Mouse (Mus musculus) intestine, postnatal 0 days (tissue): ENCODE data around the gene 9030025P20Rik. TPM values are rescaled to one million over a fixed set of nuclear protein-coding genes. Genes with fewer than 3 reads are reported as not detected.

Experiments used
- ATAC-seq: fragments of 200-750 bp; cut with Nextera tagmentation; 2 replicates; pipeline ENCODE4 v1.8.0; 2017; ENCODE audit warnings: mild to moderate bottlenecking, moderate TSS enrichment, moderate library complexity
- H3K27ac ChIP-seq: fragments of 300-500 bp; sonication (generic); 2 replicates; pipeline ENCODE4 v1.5.1; 2014; ENCODE audit warnings: mild to moderate bottlenecking, low read depth, low read length, moderate library complexity
- H3K27me3 ChIP-seq: fragments of 300-500 bp; sonication (generic); replicated peaks from 2 replicates; pipeline ENCODE4 v1.6.1; 2014; ENCODE audit warnings: low read length, mixed read lengths; ENCODE audit not compliant: control insufficient read depth, insufficient read depth
- H3K36me3 ChIP-seq: fragments of 300-500 bp; sonication (generic); 2 replicates; pipeline ENCODE4 v1.6.1; 2014; ENCODE audit warnings: mild to moderate bottlenecking, moderate library complexity; ENCODE audit not compliant: control insufficient read depth, insufficient read depth
- H3K4me1 ChIP-seq: fragments of 300-500 bp; sonication (generic); replicated peaks from 2 replicates; pipeline ENCODE4 v1.6.1; 2014; ENCODE audit warnings: antibody characterized with exemption, low read length, mixed read lengths; ENCODE audit not compliant: control insufficient read depth, insufficient read depth
- H3K4me2 ChIP-seq: fragments of 300-500 bp; sonication (generic); replicated peaks from 2 replicates; pipeline ENCODE4 v1.6.1; 2014; ENCODE audit warnings: low read depth, mild to moderate bottlenecking, moderate library complexity
- H3K4me3 ChIP-seq: fragments of 300-500 bp; sonication (generic); 2 replicates; pipeline ENCODE4 v1.5.1; 2014; ENCODE audit warnings: low read depth, low read length
- H3K9ac ChIP-seq: fragments of 300-500 bp; sonication (generic); 2 replicates; pipeline ENCODE4 v1.6.1; 2014; ENCODE audit warnings: mild to moderate bottlenecking, low read depth, low read length
- H3K9me3 ChIP-seq: fragments of 300-500 bp; sonication (generic); 2 replicates; pipeline ENCODE4 v1.6.1; 2016; ENCODE audit warnings: mixed run types; ENCODE audit not compliant: control insufficient read depth
- CTCF ChIP-seq: sonication (generic); IDR thresholded peaks from 2 replicates; pipeline ENCODE4 v1.5.1; 2016; ENCODE audit warnings: low read depth, mild to moderate bottlenecking, control low read depth, antibody characterized with exemption, moderate library complexity
- WGBS: fragments of 180-500 bp; shearing (Covaris S2); extraction: QIAGEN DNeasy Blood & Tissue Kit; methylation state at CpG from one replicate; pipeline ENCODE4 v1.1.7; 2014; 5-methylcytosine and 5-hydroxymethylcytosine counted together
- polyA plus RNA-seq: library from polyadenylated mRNA; unstranded; fragments of >200 nt; fragmentation: Nextera tagmentation; extraction: Ambion mirVana; gene quantifications from 2 replicates; pipeline ENCODE4 v1.2.1, GENCODE M21; 2015

Gene 9030025P20Rik
- polyA plus RNA-seq, 1 experiment from 2014 or later = 6.8 TPM

DNA sequence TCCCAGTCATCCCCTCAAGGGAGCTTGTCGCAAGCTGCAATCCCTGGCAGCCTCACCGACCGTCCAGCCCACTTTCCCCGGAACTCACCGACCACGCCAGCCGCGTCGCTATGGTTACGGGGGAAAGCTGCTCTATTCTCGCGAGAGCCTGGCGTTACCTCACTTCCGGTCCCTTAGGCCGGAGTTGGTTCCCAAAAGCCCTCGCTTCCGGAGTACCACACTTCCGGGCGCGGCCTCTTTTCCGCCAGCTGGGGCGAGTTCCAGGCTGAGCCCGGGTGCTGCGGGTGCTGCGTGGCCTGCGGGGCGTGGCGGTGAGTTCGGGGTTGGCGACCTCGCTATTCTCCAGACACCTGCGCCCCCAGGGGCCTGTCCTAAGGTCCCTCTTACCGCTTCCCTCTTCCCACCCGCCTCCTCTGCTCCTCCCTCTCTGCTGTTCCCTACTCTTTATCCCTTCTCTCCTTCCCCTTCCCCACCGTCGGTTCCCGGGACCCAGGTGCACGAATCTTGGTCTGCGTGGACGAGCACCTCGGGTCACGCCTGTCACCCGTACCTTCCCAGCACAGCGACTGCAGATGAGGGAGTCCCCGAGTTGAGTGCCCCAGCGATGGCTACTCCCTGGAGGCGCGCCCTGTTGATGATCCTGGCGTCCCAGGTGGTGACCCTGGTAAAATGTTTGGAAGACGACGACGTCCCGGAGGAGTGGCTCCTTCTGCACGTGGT lies 35.1 kb upstream of the 9030025P20Rik start, which contains the start of the genes Wdr27 and 1600012H06Rik:
Gene Wdr27, minus strand, starts transcription at position 150 of the 720 bp plus-strand sequence.
Gene 1600012H06Rik, plus strand, starts transcription at position 176 of the 720 bp plus-strand sequence.
- Histone ChIP-seq H3K4me1 (peaks cover 13% of the 10 kb centered on the region; the same call in 1 of the 2 replicates), H3K4me2 (peak within 1 kb of the TSS; percentile 89), H3K4me3 (peak within 1 kb of the TSS; percentile 84), H3K27ac (peak within 1 kb of the TSS; percentile 81), H3K27me3 (no peaks in the 10 kb centered on the region), H3K9me3 (no peaks in the 10 kb centered on the region), H3K36me3 (0 out of 2 replicates have a peak, but pooled peaks cover 5% of the 10 kb centered on the region), H3K9ac (peak within 1 kb of the TSS; percentile 66)
- no peak for TF ChIP-seq CTCF
- ATAC-seq = peak; percentile 97
- WGBS = under 1% methylated on average over 54 of the region's 54 CpGs

DNA sequence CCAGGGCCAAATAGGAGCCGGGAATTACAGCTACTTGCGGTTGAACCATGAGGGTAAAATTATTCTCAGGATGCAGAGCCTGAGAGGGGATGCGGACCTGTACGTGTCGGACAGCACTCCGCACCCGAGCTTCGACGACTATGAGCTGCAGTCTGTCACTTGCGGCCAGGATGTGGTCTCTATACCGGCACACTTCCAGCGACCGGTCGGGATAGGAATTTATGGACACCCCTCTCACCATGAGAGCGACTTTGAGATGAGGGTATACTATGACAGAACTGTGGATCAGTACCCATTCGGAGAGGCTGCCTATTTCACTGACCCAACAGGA lies 34.6 kb upstream of the 9030025P20Rik start:
- no peak for TF ChIP-seq CTCF
- WGBS = 12% methylated on average over 16 of the region's 16 CpGs
- Histone ChIP-seq H3K4me1 (peaks cover 13% of the 10 kb centered on the region; the same call in 1 of the 2 replicates), H3K27me3 (no peaks in the 10 kb centered on the region), H3K9me3 (no peaks in the 10 kb centered on the region), H3K4me2 (peak overlapping the region; percentile 89), H3K27ac (peak overlapping the region; percentile 81), H3K4me3 (peak overlapping the region; percentile 84), H3K9ac (peak overlapping the region; percentile 66), H3K36me3 (peaks cover 10% of the 10 kb centered on the region; the same call in 1 of the 2 replicates)
- ATAC-seq = no peak

DNA sequence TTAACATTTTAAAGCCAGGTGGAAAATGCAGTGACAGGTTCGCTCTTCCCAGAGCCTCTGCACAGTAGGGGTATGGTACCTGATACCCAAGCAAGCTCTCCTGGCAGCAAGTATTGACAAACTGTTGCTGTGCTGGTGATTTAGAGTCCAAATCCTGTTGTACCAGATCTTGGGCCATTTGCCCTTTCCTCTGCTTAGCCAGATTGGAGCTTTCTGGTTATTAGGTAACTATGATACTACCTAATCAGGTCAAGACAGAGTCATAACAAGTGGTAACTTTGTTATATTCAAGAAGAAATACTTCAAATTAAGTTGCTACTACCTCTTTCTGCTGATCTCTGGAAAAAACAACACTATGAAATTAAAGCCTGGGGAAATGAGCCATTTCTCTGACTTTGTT lies 33.7 kb upstream of the 9030025P20Rik start:
- TF ChIP-seq CTCF = no peak
- ATAC-seq = no peak
- no peak overlapping the region for H3K4me3 ChIP-seq
- H3K4me2 ChIP-seq = peak overlapping the region; percentile 89; the same call in 1 of the 2 replicates
- WGBS = 84% methylated on average over 1 of the region's 1 CpGs
- no peaks in the 10 kb centered on the region for H3K9me3 ChIP-seq
- no peak overlapping the region for H3K9ac ChIP-seq
- H3K27me3 ChIP-seq = no peaks in the 10 kb centered on the region
- H3K4me1 ChIP-seq = peaks cover 13% of the 10 kb centered on the region; the same call in 1 of the 2 replicates
- H3K36me3 ChIP-seq = peaks cover 12% of the 10 kb centered on the region
- no peak overlapping the region for H3K27ac ChIP-seq

DNA sequence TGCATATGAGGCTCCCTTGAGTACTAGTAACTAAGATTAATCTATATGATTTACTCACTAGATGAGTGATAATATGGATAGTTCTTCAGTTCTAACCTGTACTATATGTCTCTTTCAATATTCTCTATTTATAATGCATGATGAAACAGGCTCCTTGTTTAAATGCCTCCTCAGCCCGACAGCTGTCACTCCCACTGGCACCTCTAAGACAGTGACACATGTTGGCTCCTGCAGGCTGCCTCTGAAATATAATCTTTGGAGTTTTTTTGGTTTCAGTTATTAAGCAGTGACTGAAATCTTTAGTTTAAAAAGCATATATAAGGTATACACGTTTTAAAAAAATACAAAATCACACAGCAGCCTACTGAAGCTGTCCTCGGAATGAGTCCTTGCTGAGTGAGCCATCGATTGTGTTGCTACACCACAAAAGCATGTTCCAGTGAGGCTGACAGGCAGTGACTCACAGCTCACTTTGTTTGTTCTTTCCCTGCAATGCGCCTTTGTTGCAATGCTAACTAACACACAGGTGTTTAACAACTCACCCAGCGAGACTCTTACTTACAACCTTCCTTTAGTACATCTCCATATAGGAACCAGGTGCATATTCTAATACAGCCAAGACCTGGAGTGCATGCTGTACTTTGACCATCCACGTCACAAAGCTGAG lies 29.0 kb upstream of the 9030025P20Rik start:
- no peak overlapping the region for H3K4me2 ChIP-seq
- H3K9ac ChIP-seq = no peak overlapping the region
- no peak for TF ChIP-seq CTCF
- H3K27me3 ChIP-seq = no peaks in the 10 kb centered on the region
- no peak overlapping the region for H3K27ac ChIP-seq
- 76% methylated on average over 7 of the region's 7 CpGs for WGBS
- no peak for ATAC-seq
- H3K9me3 ChIP-seq = no peaks in the 10 kb centered on the region
- H3K4me1 ChIP-seq = peaks cover 10% of the 10 kb centered on the region; the same call in 1 of the 2 replicates
- no peak overlapping the region for H3K4me3 ChIP-seq
- peaks cover 38% of the 10 kb centered on the region for H3K36me3 ChIP-seq

DNA sequence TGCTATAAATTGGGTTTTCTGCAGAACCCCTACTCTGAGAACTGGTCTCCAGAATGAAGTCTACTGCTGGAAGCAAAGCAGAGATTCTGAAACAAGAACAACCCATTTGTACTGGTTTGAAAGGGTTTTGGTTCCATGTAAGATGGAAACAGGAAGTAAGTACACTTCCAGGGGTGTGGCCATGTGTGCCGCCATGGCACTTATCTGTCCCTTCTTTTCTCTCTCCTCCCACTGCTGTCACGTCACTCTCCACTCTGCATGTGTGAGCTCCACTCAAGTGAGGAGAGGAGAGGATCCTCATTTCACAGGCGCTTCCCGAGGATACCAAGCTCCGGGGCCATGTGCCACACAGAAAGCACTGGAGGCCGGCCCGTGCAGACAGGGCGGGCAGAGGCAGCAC lies 24.8 kb upstream of the 9030025P20Rik start:
- Histone ChIP-seq H3K9me3 (no peaks in the 10 kb centered on the region), H3K4me3 (no peak overlapping the region), H3K36me3 (peaks cover 42% of the 10 kb centered on the region), H3K4me1 (no peaks in the 10 kb centered on the region), H3K9ac (no peak overlapping the region), H3K27ac (no peak overlapping the region), H3K27me3 (no peaks in the 10 kb centered on the region), H3K4me2 (no peak overlapping the region)
- no peak for ATAC-seq
- TF ChIP-seq CTCF = no peak
- WGBS = 82% methylated on average over 8 of the region's 8 CpGs

DNA sequence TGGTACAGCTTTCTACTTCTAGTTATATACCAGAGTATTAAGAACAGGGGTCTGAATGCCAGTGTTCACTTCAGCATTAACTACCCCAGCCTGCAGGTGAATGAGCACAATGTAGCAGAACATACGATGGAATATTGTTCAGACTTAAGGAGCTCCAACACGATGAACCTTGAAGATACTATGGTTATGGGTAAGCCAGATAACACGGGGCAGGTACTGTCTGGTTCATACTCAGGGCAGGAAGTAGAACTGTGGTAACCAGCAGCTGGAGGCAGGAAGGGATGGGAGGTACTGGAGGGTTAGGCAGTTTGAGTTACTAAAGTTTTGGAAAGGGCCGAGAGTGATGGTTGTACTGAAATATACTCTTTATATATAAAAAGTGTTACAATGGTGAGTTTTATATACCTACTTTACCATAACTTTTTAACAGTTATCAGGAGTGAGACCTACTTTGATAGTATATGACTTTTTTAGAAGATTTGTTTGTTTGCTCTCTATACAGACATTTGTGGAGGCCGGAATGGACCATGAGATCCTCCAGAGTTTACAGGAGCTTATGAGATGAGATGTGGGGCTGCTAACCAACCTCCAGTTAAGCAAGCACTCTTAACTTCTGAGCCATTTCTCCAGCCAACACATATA lies 19.5 kb upstream of the 9030025P20Rik start:
- no peak for TF ChIP-seq CTCF
- H3K9ac ChIP-seq = no peak overlapping the region

More for the DNA sequence above, 19.5 kb upstream of the 9030025P20Rik start:
- WGBS = 81% methylated on average over 5 of the region's 5 CpGs
- Histone ChIP-seq H3K4me2 (no peak overlapping the region), H3K36me3 (peaks cover 17% of the 10 kb centered on the region), H3K27me3 (no peaks in the 10 kb centered on the region), H3K4me3 (no peak overlapping the region), H3K27ac (no peak overlapping the region), H3K4me1 (no peaks in the 10 kb centered on the region), H3K9me3 (no peaks in the 10 kb centered on the region)
- no peak for ATAC-seq
